20 mouse cellular contexts compared by ENCODE assay signal in genomic region chr7:79269411-79269810, GRCm38 (mm10). TPM values are rescaled to one million over a fixed set of nuclear protein-coding genes. Genes with fewer than 3 reads are reported as not detected.
DNase-seq lines count a peak whose midpoint lies in the region; ATAC-seq and TF ChIP-seq lines count a peak whose summit lies in the region.
"Had no signal": no experiment of that assay in that cellular context is flagged by ENCODE, and none has a peak within 500 bp of the region (broad histone marks: within the 10 kb centered on the region; RNA-seq: fewer than 3 reads in every experiment).

No protein-coding gene starts in this region.

- ATAC-seq in megakaryocyte, adult 5-6 weeks (ENCODE audit: poor library complexity, severe bottlenecking): no peak
- ATAC-seq: forebrain, embryonic 16.5 days; midbrain, embryonic 15.5 days had no signal

- no peaks in the 10 kb centered on the region for H3K9me3 ChIP-seq in megakaryocyte, embryonic 14.5 days
- H3K9me3 ChIP-seq: embryonic facial prominence, embryonic 13.5 days; limb, embryonic 15.5 days; midbrain, embryonic 15.5 days; neural tube, embryonic 12.5 days had no signal

- H3K36me3 ChIP-seq in megakaryocyte, embryonic 14.5 days (replicated peaks; ENCODE audit: low read length): peaks cover 4% of the 10 kb centered on the region
- no peaks in the 10 kb centered on the region for H3K36me3 ChIP-seq in small intestine, adult 2 months (ENCODE audit: control insufficient read depth, insufficient read depth, low read length)
- H3K36me3 ChIP-seq: embryonic facial prominence, embryonic 13.5 days; limb, embryonic 15.5 days; midbrain, embryonic 15.5 days; neural tube, embryonic 12.5 days had no signal

- TF ChIP-seq POLR2A in small intestine, adult 2 months (IDR thresholded peaks at IDR 0.05; ENCODE audit: low read depth, low read length): no peak

- WGBS in small intestine, adult 2 months: 56% methylated on average over 8 of the region's 8 CpGs

- H3K4me3 ChIP-seq in megakaryocyte, embryonic 14.5 days (replicated peaks): peak overlapping the region; percentile 86
- no peak overlapping the region for H3K4me3 ChIP-seq in small intestine, adult 2 months (ENCODE audit: low read depth, low read length)
- H3K4me3 ChIP-seq: embryonic facial prominence, embryonic 13.5 days; limb, embryonic 15.5 days; midbrain, embryonic 15.5 days; neural tube, embryonic 12.5 days had no signal

- H3K27me3 ChIP-seq in megakaryocyte, embryonic 14.5 days (replicated peaks): peaks cover 2% of the 10 kb centered on the region
- H3K27me3 ChIP-seq in small intestine, adult 2 months (ENCODE audit: control insufficient read depth, insufficient read depth, low read length): no peaks in the 10 kb centered on the region
- H3K27me3 ChIP-seq: embryonic facial prominence, embryonic 13.5 days; limb, embryonic 15.5 days; midbrain, embryonic 15.5 days; neural tube, embryonic 12.5 days had no signal

- no peak for TF ChIP-seq CTCF in small intestine, adult 2 months (IDR thresholded peaks at IDR 0.05; ENCODE audit: extremely low read depth, insufficient read length, insufficient replicate concordance, low read depth, low read length)

- DNase-seq in adrenal gland, adult (ENCODE audit: inconsistent age in 2 of 2, low spot score in 1 of 2): peak; percentile 77 to 86
- DNase-seq in adrenal gland, postnatal 10 days: no peak
- DNase-seq in liver: peak; percentile 80
- no peak for DNase-seq in natural killer cell, adult 2 months (ENCODE audit: low spot score in 2 of 2)
- no peak for DNase-seq in layer of hippocampus, postnatal 10 days (ENCODE audit: low spot score in 2 of 2)
- DNase-seq: cerebellum, postnatal 10 days; gastrocnemius, postnatal 10 days; kidney, adult 8-10 months; kidney, postnatal 4 days; lung, postnatal 36 days; thymus, postnatal 4 days had no signal

- peaks cover 77% of the 10 kb centered on the region for H3K4me1 ChIP-seq in megakaryocyte, embryonic 14.5 days
- peaks cover 28% of the 10 kb centered on the region for H3K4me1 ChIP-seq in small intestine, adult 2 months (ENCODE audit: control insufficient read depth, insufficient read depth, insufficient read length, low read length)

- peak overlapping the region; percentile 39; the same call in 1 of the 2 replicates for H3K27ac ChIP-seq in small intestine, adult 2 months (ENCODE audit: insufficient read depth, low read depth, low read length)
- H3K27ac ChIP-seq: embryonic facial prominence, embryonic 13.5 days; hindbrain, embryonic 14.5 days; limb, embryonic 15.5 days; midbrain, embryonic 15.5 days; neural tube, embryonic 12.5 days had no signal

RNA-seq across cellular contexts. Expression of gene Abhd2, which starts 3.6 kb away (rescaled TPM):
- 100 to 1,000 TPM; 247 to 382 TPM for total RNA-seq in adrenal gland, postnatal 10 days (2021)
- 18.2 and 77.1 TPM in 2 replicates for polyA plus RNA-seq in megakaryocyte, embryonic 14.5 days (2012; ENCODE audit: insufficient read depth, low replicate concordance)
- total RNA-seq in megakaryocyte, adult 5-6 weeks (2015): 41.5 and 45.2 TPM in 2 replicates
- total RNA-seq in megakaryocyte, adult 5-6 weeks (2017): 26.3 and 28.5 TPM in 2 replicates
- 40.6 and 103 TPM in 2 replicates for polyA plus RNA-seq in small intestine, adult 2 months (2012; rRNA removed)
- total RNA-seq in layer of hippocampus, postnatal 10 days (2021): 100 to 1,000 TPM in 1 of 2 experiments, 10 to 100 TPM in 1; 93.4 to 101 TPM

Comparison
In these comparisons a context has a peak if more than half of its experiments do, and no peak if none do; other contexts are left out.
1. DNase-seq: peak in adrenal gland, adult (2 of 2) and liver (single experiment); none in adrenal gland, postnatal 10 days (single experiment), natural killer cell, adult 2 months (0 of 2) and layer of hippocampus, postnatal 10 days (0 of 2).